Mouse (Mus musculus) bone marrow, adult 2 months (tissue): ENCODE results near the gene 2300002M23Rik. TPM values are rescaled to one million over a fixed set of nuclear protein-coding genes. Genes with fewer than 3 reads are reported as not detected.
A peak's percentile ranks its signal among the peaks of the same experiment; 100 is the strongest.

Experiments
- H3K27ac ChIP-seq: fragments of 200-500 bp; 2 replicates; pipeline ENCODE4 v1.5.1; 2012; ENCODE audit warnings: low read depth, mild to moderate bottlenecking, control low read depth, inconsistent platforms, low read length; ENCODE audit not compliant: control insufficient read depth, poor library complexity, insufficient read depth
- H3K4me1 ChIP-seq: fragments of 200-500 bp; 2 replicates; pipeline ENCODE4 v1.6.1; 2011; ENCODE audit warnings: low read length; ENCODE audit not compliant: control insufficient read depth, insufficient read depth
- H3K4me3 ChIP-seq: fragments of 200-500 bp; replicated peaks from 2 replicates; pipeline ENCODE3; 2011; ENCODE audit warnings: mild to moderate bottlenecking, low read depth, low read length, control low read depth; ENCODE audit not compliant: control insufficient read depth
- CTCF ChIP-seq: fragments of 200-500 bp; IDR thresholded peaks from 2 replicates; pipeline ENCODE4 v1.5.1; 2011; ENCODE audit warnings: low read length, control low read depth; ENCODE audit not compliant: control insufficient read depth, insufficient read depth
- POLR2A ChIP-seq: fragments of 200-500 bp; IDR thresholded peaks from 2 replicates; pipeline ENCODE4 v1.6.1; 2011; ENCODE audit warnings: low read depth, mild to moderate bottlenecking, control low read depth, low read length, borderline replicate concordance; ENCODE audit not compliant: control insufficient read depth
- WGBS: fragments of 180-500 bp; shearing (Covaris S2); methylation state at CpG from one replicate; pipeline ENCODE4 v1.1.7; 2018; 5-methylcytosine and 5-hydroxymethylcytosine counted together
- polyA plus RNA-seq: library from polyadenylated mRNA; stranded (reverse); fragments of >200 nt; gene quantifications from 2 replicates; pipeline ENCODE4 v1.2.4, GENCODE M21; 2011; ENCODE audit warnings: low replicate concordance; ENCODE audit not compliant: missing spikeins, insufficient read depth, insufficient read length

Gene 2300002M23Rik
- polyA plus RNA-seq, 1 experiment: not detected

GRCm38 (mm10) chr17:35550871-35551270 is 16.4 kb upstream of the 2300002M23Rik start:
- TF ChIP-seq CTCF (no peak), POLR2A (no peak)
- WGBS: 55% methylated on average over 8 of the region's 8 CpGs
- H3K4me1 ChIP-seq: no peaks in the 10 kb centered on the region
- no peak overlapping the region for H3K27ac ChIP-seq
- no peak overlapping the region for H3K4me3 ChIP-seq

DNA sequence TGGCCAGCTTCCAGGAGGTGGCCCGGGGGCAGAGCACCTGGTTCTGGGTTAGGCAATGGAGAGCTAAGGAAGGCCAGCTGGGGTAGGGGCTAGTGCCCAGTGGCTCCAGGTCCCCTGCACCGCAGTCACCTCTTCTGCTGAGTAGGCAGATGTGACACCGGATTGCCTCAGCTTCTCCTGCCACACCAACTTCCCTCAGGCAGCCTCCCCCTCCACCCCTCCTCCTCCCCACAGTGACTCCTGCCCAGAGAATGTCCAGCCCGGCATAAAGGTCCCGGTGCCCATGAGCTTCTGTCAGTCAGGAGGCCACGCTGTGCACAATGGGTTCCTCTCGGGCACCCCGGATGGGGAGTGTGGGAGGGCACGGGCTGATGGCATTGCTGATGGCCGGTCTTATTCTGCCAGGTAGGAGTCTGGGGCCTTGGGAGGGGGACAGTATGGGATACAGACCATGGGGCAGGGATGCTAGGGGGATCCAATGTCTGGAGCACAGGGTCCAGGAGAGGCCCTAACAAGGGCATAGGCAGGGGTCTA is 15.3 kb upstream of the 2300002M23Rik start, which contains the start of gene Cdsn:
Gene Cdsn, plus strand, starts transcription at position 248 of the 534 bp plus-strand sequence.
- Histone ChIP-seq H3K27ac (no peak within 1 kb of the TSS), H3K4me3 (no peak within 1 kb of the TSS), H3K4me1 (no peaks in the 10 kb centered on the region)
- 82% methylated on average over 10 of the region's 10 CpGs for WGBS
- no peak for TF ChIP-seq POLR2A
- no peak for TF ChIP-seq CTCF

DNA sequence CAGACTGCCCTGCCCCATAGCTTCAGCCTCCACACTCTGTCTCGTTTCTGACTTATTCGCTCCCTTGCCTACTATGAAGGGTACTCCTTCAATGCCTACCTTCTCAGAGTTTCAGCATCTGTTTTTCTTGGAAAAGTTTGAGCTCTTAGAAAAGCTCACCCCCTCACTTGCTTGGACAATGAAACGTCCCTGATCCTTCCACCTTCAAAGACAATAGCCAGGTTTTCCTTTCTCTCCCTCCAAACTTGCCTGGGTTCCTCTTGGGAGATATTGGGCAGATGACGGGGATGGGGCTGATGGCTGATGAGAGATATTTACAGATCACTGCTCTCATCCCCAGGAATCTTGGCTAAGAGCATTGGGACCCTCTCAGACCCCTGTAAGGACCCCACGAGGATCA is 12.9 kb upstream of the 2300002M23Rik start:
- no peak overlapping the region for H3K4me3 ChIP-seq
- TF ChIP-seq CTCF (no peak), POLR2A (no peak)
- no peaks in the 10 kb centered on the region for H3K4me1 ChIP-seq
- no peak overlapping the region for H3K27ac ChIP-seq
- 73% methylated on average over 5 of the region's 5 CpGs for WGBS

- no peak overlapping the region for H3K27ac ChIP-seq
- H3K4me3 ChIP-seq: no peak overlapping the region
- TF ChIP-seq CTCF: no peak
- no peak for TF ChIP-seq POLR2A
- H3K4me1 ChIP-seq: no peaks in the 10 kb centered on the region
- WGBS: 82% methylated on average over 18 of the region's 18 CpGs
Measured at GRCm38 (mm10) chr17:35554761-35555397, 12.4 kb upstream of the 2300002M23Rik start.

- no peaks in the 10 kb centered on the region for H3K4me1 ChIP-seq
- no peak overlapping the region for H3K27ac ChIP-seq
- H3K4me3 ChIP-seq: no peak overlapping the region
- 85% methylated on average over 13 of the region's 13 CpGs for WGBS
- TF ChIP-seq CTCF: no peak
- no peak for TF ChIP-seq POLR2A
Measured at GRCm38 (mm10) chr17:35556186-35556765, 11.0 kb upstream of the 2300002M23Rik start.

- no peaks in the 10 kb centered on the region for H3K4me1 ChIP-seq
- H3K4me3 ChIP-seq: no peak overlapping the region
- WGBS: 21% methylated on average over 5 of the region's 5 CpGs
- no peak for TF ChIP-seq POLR2A
- TF ChIP-seq CTCF: peak; percentile 67
- H3K27ac ChIP-seq: no peak overlapping the region
Measured at GRCm38 (mm10) chr17:35556812-35557211, 10.4 kb upstream of the 2300002M23Rik start.

- 72% methylated on average over 9 of the region's 9 CpGs for WGBS
- Histone ChIP-seq H3K4me3 (no peak overlapping the region), H3K4me1 (no peaks in the 10 kb centered on the region), H3K27ac (no peak overlapping the region)
- TF ChIP-seq POLR2A (no peak), CTCF (no peak)
Measured at GRCm38 (mm10) chr17:35557351-35557750, 9.9 kb upstream of the 2300002M23Rik start.

DNA sequence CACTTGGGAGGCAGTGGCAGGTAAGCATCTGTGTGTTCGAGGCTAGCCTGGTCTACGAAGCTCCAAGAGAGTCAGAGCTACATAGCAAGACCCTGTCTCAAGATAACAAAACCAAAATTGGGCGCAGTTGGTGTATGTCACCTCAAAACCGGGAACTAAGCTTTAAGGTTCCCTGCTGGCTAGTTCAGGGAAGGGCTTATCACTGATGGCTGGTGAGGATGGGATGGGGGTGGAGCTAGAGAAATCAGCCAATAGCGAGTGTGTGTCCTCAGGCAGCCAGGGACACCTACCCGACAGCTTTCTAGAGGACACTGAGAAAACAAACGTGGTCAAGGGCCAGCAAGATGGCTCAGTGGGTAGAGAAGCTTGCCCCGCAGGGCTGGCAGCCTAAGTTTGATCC is 9.0 kb upstream of the 2300002M23Rik start:
- Histone ChIP-seq H3K4me3 (no peak overlapping the region), H3K4me1 (no peaks in the 10 kb centered on the region), H3K27ac (no peak overlapping the region)
- no peak for TF ChIP-seq CTCF
- TF ChIP-seq POLR2A: no peak
- 55% methylated on average over 8 of the region's 8 CpGs for WGBS

GRCm38 (mm10) chr17:35567767-35568166 is 517 bp downstream of the 2300002M23Rik start:
- H3K4me1 ChIP-seq: no peaks in the 10 kb centered on the region
- H3K27ac ChIP-seq: no peak overlapping the region
- H3K4me3 ChIP-seq: no peak overlapping the region
- TF ChIP-seq CTCF (no peak), POLR2A (no peak)
- 31% methylated on average over 9 of the region's 9 CpGs for WGBS
